8 mouse cellular contexts compared by ENCODE assay signal in the genomic region with DNA sequence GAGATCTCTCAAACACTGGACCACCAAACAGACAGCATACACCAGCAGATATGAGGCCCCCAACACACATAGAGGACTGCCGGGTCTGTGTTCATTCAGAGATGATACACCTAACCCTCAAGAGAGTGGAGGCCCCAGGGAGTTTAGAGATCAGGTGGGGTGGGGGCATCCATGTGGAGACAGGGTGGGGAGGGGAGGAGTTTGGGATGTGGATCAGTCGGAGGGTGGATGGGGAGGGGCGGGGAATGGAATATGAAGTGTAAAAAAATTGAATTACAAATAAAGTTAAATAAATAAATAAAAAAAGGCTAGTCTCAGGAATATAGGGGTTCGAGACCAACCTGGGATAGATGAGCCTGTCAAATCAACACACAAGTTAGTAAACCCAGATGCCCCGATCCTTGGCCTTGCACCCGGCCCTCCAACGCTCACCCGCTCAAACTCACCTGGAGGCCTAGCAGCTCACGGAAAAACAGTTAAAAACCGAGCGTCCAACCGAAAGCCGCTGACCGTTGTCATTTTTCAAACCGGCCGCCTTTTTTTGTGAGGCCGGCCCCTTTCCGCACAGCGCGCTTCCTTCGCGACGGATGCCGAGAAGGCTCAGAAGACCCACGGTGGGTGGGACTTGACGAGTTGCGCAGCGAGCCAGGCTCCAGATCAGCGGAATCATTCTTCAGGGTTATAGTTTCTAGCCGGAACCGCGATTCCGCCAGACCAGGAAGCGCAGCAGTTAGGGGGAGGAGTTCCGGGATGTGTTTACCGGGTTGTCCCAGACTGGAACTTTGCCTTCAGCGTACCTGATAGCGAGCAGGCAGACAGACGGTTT. TPM values are rescaled to one million over a fixed set of nuclear protein-coding genes. Genes with fewer than 3 reads are reported as not detected.
DNase-seq lines count a peak whose midpoint lies in the region; ATAC-seq lines count a peak whose summit lies in the region.

A gene (minus strand): TSS at position 589 of the 826 bp plus-strand sequence.

- peak within 1 kb of the TSS; percentile 74 for H3K9ac ChIP-seq in intestine, embryonic 14.5 days (ENCODE audit: low read length)

- peak; percentile 97 to 98 for DNase-seq in adrenal gland, adult 18-20 months (ENCODE audit: low spot score in 2 of 2)
- peak; percentile 98 for DNase-seq in embryo, embryonic 11 days
- peak; percentile 97 for DNase-seq in gastrocnemius, postnatal 25 days
- peak; percentile 99 for DNase-seq in intestine, embryonic 14.5 days (ENCODE audit: low spot score)
- peak; percentile 98 to 99 for DNase-seq in left cerebral cortex, postnatal 14 days (ENCODE audit: low spot score in 2 of 2)
- DNase-seq in mesoderm, embryonic 11.5 days (ENCODE audit: low read depth, low spot score): peak; percentile 100
- peak; percentile 94 to 95 for DNase-seq in right cerebral cortex, postnatal 36 days (ENCODE audit: low spot score in 2 of 2)
- DNase-seq in yolk sac, embryonic 10.5 days (ENCODE audit: low spot score): peak; percentile 98

- peak within 1 kb of the TSS; percentile 66 for H3K27ac ChIP-seq in intestine, embryonic 14.5 days (ENCODE audit: low read depth)

- ATAC-seq in intestine, embryonic 14.5 days (replicated peaks; ENCODE audit: low FRiP score, low TSS enrichment, low read depth): peak; percentile 95

- H3K27me3 ChIP-seq in intestine, embryonic 14.5 days (replicated peaks; ENCODE audit: control insufficient read depth, insufficient read depth, low read length): no peaks in the 10 kb centered on the region

- WGBS in intestine, embryonic 14.5 days: under 1% methylated on average over 39 of the region's 39 CpGs

- H3K4me1 ChIP-seq in intestine, embryonic 14.5 days (replicated peaks; ENCODE audit: control insufficient read depth, insufficient read depth, low read length): peaks cover 6% of the 10 kb centered on the region

- peak within 1 kb of the TSS; percentile 76 for H3K4me3 ChIP-seq in intestine, embryonic 14.5 days (ENCODE audit: low read depth, low read length)

- peak within 1 kb of the TSS; percentile 92 for H3K4me2 ChIP-seq in intestine, embryonic 14.5 days (ENCODE audit: low read length)

- no peaks in the 10 kb centered on the region for H3K9me3 ChIP-seq in intestine, embryonic 14.5 days (ENCODE audit: control insufficient read depth, low read length)

- peaks cover 18% of the 10 kb centered on the region; the same call in 1 of the 2 replicates for H3K36me3 ChIP-seq in intestine, embryonic 14.5 days (ENCODE audit: control insufficient read depth, insufficient read depth, low read length)

- intact Hi-C loops in left cerebral cortex, postnatal 14 days (cut with DNase I): loop anchor here (1.0 to 5.0 kb wide), 3 partner anchors 141 to 388 kb away; a partner anchor contains a TSS

RNA-seq across cellular contexts. Expression of the gene that starts here (rescaled TPM):
- total RNA-seq in adrenal gland, adult 18-20 months (2021): 1 to 10 TPM in 1 of 2 experiments, under 1 TPM in 1; 0.48 to 1.1 TPM
- under 1 TPM; 0.54 to 0.70 TPM for total RNA-seq in gastrocnemius, postnatal 25 days (2021)
- 45.4 and 52.8 TPM in 2 replicates for polyA plus RNA-seq in intestine, embryonic 14.5 days (2014; fragmentation: Nextera tagmentation; extraction: Ambion mirVana)
- 1 to 10 TPM; 1.8 to 3.1 TPM for total RNA-seq in left cerebral cortex, postnatal 14 days (2021)

Comparison
In these comparisons a context has a peak if more than half of its experiments do, and no peak if none do; other contexts are left out.
1. Peak in every context shown above with its lines: DNase-seq, ATAC-seq, H3K4me3 ChIP-seq and H3K27ac ChIP-seq.
2. Peak in DNase-seq in gastrocnemius, postnatal 25 days; RNA of the gene not detected or under 1 TPM.